Mouse (Mus musculus) left cerebral cortex, adult 2 months (tissue): ENCODE measurements around the gene Olfm1. TPM values are rescaled to one million over a fixed set of nuclear protein-coding genes. Genes with fewer than 3 reads are reported as not detected.

Experiments used
- DNase-seq, 2 experiments: peaks; one replicate each; pipeline ENCODE4 v3.0.0; 2021 to 2022; ENCODE audit warnings: low spot score in 2 of 2, mixed read lengths in 1 of 2; ENCODE audit errors: extremely low spot score in 1 of 2
- H3K27ac ChIP-seq: fragments of 200-600 bp; 2 replicates; pipeline ENCODE4 v1.8.1; 2022
- H3K4me3 ChIP-seq: fragments of 200-600 bp; 2 replicates; pipeline ENCODE4 v1.8.1; 2022
- CTCF ChIP-seq: fragments of 200-600 bp; IDR thresholded peaks from 2 replicates; pipeline ENCODE4 v1.8.1; 2022; ENCODE audit warnings: antibody characterized with exemption, mild to moderate bottlenecking, moderate library complexity
- intact Hi-C: fragments of 180-260 bp; cut with DNase I; formaldehyde crosslinking; loops from one replicate; pipeline ENCODE4 v1.15.1; 2025
- total RNA-seq, 2 experiments: library from RNA; stranded (reverse); gene quantifications; 2 replicates each; pipeline ENCODE4 v1.2.3; 2021

Gene Olfm1
- total RNA-seq, 2 experiments from 2014 or later = 1,521 to 1,595 TPM

DNA sequence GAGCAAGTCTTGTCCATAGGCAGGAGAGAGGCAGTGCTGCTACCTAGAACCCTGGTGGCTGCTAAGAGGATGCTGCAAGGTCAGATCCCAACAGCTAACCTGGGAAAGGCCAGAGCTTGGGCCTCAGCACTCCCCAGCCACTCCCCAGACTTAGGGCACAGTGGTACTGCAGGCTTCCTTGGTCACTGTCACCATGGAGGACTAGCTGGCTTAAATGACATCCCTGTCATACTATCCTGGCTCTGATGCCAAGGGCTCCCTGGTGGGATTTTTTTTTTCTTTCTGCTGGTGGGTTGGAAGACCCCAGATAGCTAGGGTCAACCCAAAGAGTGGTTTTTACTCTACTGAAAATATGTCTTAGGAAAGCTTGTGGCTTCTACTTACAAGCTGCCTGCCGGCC lies 25.0 kb downstream of the Olfm1 start:
- no peak for DNase-seq
- intact Hi-C loops = no loop called here
- TF ChIP-seq CTCF = no peak

DNA sequence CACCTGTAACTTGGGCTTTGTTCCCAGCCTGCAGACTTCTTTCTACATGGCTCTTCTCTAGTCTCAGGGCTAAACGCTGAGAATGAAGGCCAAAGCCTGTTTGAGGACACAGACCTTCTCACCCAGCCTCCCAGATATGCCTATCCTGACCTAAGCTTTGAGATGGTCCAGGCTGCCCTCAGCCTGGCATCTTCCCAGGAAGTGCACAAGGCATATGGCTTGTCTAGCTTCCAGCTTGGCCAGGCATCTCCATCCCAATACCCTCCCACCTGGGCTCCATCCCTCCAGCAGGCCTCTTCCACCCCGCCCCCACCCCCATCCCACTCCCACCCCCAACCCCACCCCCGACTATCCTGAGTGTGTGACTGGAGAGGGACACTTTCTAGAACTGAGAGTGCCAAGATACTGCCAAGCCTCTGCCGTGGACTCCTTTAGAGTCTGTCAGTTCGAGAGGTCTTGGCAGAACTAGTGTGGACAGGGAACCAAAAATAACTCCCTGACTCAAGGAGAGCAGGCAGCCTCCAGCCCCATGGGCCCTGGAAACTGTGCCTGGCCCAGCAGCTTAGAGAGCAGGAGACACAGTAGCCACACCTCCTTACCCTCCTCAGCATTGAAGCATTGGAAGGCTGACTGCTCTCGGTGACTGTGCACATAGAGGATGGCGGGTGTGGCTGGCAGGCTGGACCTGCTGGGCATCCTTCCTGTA lies 26.0 kb downstream of the Olfm1 start:
- DNase-seq = no peak
- Histone ChIP-seq H3K4me3 (no peak overlapping the region), H3K27ac (peak overlapping the region; percentile 61)
- TF ChIP-seq CTCF = no peak
- intact Hi-C loops = no loop called here

More for the DNA sequence above, 25.0 kb downstream of the Olfm1 start:
- H3K4me3 ChIP-seq = no peak overlapping the region
- H3K27ac ChIP-seq = peak overlapping the region; percentile 61; the same call in 1 of the 2 replicates

DNA sequence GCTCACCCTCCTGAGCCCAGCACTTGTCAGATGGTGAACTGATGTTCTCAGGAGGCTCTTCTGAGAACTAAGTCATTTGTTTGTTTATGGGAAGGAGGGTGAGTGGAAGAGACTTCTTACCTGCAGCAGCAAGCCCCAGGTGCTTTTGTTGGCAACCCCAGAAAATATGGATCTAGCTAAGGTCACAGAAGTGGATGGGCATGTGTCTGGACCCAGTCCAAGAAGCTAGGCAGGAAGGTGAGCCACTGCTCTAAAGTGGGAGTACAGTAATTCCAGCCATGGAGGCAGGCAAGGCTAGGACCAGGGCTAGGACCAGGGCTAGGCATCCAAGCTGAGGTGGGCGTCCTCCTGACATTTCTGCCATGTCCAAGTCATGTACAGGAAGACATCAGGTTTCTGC lies 26.8 kb downstream of the Olfm1 start:
- intact Hi-C loops = no loop called here
- Histone ChIP-seq H3K4me3 (no peak overlapping the region), H3K27ac (peak overlapping the region; percentile 61)
- DNase-seq = no peak
- no peak for TF ChIP-seq CTCF

DNA sequence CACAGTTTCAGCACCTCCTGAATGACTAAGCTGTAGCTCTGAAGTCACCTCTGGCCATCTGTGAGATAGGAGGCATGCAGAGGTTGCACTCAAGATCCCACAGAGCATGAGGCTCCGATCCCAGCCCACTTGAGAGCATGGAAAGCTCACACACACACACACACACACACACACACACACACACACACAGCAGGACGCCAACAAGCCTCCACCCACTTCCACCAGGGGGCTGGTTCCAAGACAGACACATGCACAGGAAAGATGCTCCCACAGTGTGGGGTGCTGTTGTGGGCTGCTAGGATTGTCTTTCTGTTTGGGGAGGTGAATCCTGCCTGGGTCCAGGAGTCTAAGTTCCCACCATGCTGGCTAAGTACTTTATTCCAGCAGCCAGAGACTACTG lies 29.0 kb downstream of the Olfm1 start:
- Histone ChIP-seq H3K4me3 (no peak overlapping the region), H3K27ac (peak overlapping the region; percentile 41)
- intact Hi-C loops = no loop called here
- no peak; the same call in none of the 2 replicates for TF ChIP-seq CTCF
- DNase-seq = no peak

DNA sequence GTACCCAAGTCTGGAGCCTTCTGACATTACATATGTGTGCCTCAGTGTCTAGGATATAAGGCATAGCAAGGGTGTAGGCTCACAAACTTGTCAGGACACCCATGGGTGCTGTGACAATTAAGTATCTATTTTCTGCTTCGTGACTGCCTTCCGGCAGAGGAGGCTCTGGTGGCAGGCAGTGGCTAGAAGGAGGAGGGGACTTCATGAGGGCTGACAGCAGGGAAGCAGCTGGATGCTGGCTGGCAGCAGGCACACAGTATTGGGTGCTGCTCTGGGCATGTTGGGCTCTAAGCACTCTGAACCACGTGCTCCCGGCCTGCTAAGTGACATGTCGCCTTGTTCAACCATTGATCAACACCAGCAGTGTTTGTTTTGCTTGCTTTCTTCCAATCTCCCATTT lies 32.0 kb downstream of the Olfm1 start:
- Histone ChIP-seq H3K4me3 (no peak overlapping the region), H3K27ac (peak overlapping the region; percentile 83)
- DNase-seq = no peak
- intact Hi-C loops = loop anchor here (5.0 kb wide), 2 partner anchors 47 to 77 kb away; no protein-coding TSS in a partner anchor
- no peak for TF ChIP-seq CTCF

DNA sequence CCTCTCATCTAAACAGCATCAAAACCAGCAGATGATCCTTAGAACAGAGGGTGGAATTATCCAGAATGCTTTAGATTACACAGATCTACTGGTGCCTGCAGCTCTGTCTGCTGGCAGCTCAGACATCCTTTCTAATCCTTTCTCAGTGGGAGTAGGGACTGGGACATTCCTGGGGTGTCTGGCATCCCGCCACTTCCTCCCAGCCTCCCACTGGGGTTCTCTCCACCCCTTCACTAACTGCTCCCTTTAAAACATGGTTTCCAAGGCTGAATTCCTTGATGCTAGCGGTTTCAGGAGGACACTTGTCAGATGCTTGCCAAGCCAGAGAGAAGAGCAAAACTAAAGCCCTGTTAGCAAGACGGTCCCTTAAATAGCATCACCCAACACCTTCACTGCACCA lies 33.1 kb downstream of the Olfm1 start:
- TF ChIP-seq CTCF = no peak
- H3K4me3 ChIP-seq = no peak overlapping the region
- DNase-seq = peak; percentile 64 to 74
- intact Hi-C loops = loop anchor here (5.0 kb wide), 2 partner anchors 46 to 76 kb away; no protein-coding TSS in a partner anchor
- peak overlapping the region; percentile 83 for H3K27ac ChIP-seq

DNA sequence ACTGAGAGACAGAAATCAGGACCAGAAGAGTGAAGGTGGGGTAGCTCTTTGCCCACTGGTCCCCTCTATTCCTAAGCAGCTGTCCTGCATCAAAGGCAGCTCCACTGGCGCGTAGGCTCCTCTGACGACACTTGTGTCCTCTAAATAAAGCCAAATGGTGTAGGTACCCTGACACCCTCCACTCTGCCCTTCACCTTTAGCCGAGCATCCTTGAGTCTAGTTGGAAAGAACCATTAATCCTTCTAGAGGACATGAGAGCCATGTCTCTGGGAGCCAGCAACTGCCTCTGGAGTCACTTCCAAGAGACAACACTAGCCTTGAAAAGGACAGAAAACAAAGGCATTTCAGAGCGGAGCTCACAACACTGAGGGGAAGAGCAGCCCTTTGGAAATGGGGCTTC lies 34.2 kb downstream of the Olfm1 start:
- Histone ChIP-seq H3K4me3 (no peak overlapping the region), H3K27ac (peak overlapping the region; percentile 83)
- intact Hi-C loops = loop anchor here (5.0 kb wide), 2 partner anchors 45 to 75 kb away; no protein-coding TSS in a partner anchor
- no peak for DNase-seq
- TF ChIP-seq CTCF = no peak

DNA sequence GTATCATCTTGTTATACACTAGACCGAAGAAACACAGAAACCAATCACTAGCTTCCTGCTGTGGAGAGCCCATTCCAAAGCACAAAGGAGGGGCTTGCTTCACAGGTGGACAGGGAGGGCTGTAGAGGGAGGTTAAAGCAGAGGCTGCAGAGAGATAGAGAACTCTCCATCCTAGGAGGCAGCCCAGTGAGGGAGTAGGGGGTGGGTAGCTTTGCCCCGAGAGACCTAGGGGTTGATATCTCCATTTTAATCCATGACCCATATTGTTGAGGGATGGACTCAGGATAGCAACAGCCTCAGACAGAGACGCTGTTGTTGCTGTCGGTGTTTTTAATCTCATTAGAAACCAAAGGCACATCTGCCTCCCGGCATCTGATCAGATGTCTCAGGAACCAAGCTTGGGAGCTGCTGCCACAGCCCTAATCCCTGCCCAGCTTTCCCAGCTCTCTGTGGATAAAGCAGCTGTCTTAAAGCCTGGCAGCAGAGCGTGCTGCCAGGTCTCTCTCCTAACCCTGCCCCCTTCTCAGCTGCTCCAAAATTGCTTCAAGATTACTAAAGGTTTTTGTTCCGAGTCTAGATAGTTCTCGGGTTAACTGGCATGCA lies 34.9 kb downstream of the Olfm1 start:
- TF ChIP-seq CTCF = no peak
- Histone ChIP-seq H3K27ac (peak overlapping the region; percentile 83), H3K4me3 (no peak overlapping the region)
- no peak for DNase-seq
- intact Hi-C loops = loop anchor here (5.0 kb wide), 2 partner anchors 45 to 75 kb away; no protein-coding TSS in a partner anchor

DNA sequence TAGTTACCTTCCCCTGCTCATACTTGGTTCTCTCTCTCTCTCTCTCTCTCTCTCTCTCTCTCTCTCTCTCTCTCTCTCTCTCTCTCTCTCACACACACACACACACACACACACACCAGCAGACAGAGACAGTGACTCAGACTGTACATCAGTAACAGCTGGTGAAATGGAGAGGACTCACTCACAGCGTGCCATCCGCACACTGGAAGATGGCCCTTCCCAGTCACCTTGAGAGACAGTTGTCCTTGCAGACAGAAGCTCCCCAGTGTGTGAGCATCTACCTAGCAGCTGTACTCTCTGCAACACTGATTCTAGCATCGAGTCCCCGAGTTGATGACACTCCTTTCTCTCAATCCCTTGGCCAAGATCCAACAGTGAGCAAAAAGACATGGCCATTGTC lies 35.6 kb downstream of the Olfm1 start:
- H3K4me3 ChIP-seq = no peak overlapping the region
- intact Hi-C loops = loop anchor here (5.0 kb wide), 2 partner anchors 44 to 74 kb away; no protein-coding TSS in a partner anchor
- DNase-seq = no peak
- TF ChIP-seq CTCF = no peak
- no peak overlapping the region for H3K27ac ChIP-seq

DNA sequence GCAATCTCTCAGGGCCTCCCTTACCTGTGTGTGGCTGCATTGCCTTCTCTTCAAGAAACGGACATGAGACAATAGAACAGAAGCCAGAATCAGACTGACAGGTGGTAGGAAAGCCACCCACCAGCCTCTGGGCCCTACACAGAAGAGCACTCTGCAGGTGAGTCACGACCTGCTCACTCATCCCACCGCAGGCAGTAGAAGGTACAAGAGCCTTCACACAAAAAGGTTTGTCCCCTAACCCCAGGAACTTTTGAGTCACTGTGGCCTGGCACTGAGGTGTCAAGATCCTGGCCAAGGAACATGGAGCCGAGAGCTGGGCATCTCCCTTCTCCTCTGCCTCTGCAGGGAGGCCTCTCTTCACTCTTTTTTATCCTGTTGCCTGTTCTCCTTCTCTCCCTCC lies 42.3 kb downstream of the Olfm1 start:
- intact Hi-C loops = no loop called here
- no peak overlapping the region for H3K4me3 ChIP-seq
- no peak overlapping the region for H3K27ac ChIP-seq
- TF ChIP-seq CTCF = no peak
- DNase-seq = no peak

DNA sequence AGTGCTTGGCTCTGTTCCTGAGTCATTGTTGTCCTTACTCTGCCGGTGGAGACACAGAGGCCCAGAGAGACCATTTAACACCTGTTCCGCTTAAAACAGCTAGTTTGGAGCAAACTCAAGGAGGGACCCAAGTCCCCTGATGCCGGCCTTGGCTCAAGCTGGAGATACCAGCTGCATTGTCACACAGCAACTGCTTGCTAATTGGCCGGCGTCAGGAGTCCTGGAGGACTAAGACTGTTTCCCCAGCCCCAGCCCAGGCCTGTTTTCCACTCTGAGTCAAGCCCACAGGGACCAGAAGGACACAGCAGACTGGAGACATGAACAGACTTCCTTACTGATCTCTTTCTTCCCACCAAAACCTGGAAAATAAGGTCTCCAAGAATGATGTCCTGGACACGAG lies 43.7 kb downstream of the Olfm1 start:
- DNase-seq = no peak
- TF ChIP-seq CTCF = no peak
- Histone ChIP-seq H3K4me3 (no peak overlapping the region), H3K27ac (no peak overlapping the region)
- intact Hi-C loops = no loop called here

DNA sequence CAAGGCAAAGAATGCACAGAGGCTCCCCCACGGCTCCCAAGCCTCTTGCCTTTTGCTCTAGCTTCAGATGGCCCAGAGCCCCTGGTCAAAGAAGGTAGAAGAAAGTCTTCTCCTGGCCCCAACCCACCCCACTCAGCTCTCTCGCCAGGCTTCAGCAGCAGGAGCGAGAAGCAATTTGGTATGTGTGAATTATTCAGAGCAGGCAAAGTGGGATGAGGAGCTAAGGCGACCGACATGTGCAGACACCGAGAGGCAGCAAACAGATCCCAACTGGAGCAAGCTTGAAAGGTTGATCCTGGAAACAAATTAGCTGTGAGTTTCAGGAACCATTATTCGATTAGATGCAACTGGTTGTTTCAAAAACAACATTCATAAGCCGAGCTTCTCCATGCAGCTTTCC lies 46.8 kb downstream of the Olfm1 start:
- Histone ChIP-seq H3K27ac (peak overlapping the region; percentile 69), H3K4me3 (no peak overlapping the region)
- no peak for DNase-seq
- intact Hi-C loops = no loop called here
- TF ChIP-seq CTCF = no peak
